Mouse (Mus musculus) ZHBTc4 (cell line): ENCODE results near the gene Osbpl3.

Experiments used
- DNase-seq: peaks from one replicate; pipeline ENCODE4 v3.0.0-alpha.2; 2011; ENCODE audit warnings: low read depth, low spot score

Gene Osbpl3

DNA sequence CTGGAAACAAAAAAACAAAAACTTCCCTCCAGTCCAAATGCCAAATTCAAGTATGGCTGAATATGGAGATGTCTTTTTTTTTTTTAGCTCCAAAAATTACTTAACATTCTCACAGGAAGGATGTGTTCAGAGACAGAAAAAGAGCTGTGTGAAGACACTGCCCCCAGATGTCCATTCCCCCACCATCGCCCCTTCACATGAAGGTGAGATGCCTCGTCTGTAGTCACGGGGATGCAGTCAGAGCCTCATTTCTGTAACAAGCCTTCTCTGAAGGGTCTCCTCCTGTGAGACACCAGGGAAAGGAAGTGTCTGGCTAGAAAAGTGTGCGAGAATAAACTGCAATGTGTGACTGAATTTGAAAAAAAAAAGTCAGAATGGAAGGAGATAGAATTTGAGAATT lies 53.1 kb downstream of the Osbpl3 start:
- DNase-seq: no peak

DNA sequence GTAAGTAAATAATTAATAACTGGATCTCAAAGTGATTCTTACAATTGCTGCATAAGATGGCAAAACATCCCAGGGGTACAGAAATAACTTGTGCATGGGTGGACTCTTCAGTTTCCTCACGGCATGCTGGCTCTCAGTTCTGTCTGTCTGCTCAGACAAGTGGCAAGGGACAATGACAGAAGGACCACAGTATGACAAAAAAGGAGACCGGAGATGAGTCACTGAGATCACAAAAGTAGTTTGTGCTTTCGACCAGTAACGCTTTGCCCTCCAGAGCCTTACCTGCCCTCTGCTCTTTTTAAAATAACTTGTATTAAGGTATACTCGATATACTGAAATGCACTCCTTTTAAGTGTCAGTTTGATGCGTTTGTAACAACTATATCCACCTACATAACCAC lies 55.8 kb downstream of the Osbpl3 start:
- no peak for DNase-seq

DNA sequence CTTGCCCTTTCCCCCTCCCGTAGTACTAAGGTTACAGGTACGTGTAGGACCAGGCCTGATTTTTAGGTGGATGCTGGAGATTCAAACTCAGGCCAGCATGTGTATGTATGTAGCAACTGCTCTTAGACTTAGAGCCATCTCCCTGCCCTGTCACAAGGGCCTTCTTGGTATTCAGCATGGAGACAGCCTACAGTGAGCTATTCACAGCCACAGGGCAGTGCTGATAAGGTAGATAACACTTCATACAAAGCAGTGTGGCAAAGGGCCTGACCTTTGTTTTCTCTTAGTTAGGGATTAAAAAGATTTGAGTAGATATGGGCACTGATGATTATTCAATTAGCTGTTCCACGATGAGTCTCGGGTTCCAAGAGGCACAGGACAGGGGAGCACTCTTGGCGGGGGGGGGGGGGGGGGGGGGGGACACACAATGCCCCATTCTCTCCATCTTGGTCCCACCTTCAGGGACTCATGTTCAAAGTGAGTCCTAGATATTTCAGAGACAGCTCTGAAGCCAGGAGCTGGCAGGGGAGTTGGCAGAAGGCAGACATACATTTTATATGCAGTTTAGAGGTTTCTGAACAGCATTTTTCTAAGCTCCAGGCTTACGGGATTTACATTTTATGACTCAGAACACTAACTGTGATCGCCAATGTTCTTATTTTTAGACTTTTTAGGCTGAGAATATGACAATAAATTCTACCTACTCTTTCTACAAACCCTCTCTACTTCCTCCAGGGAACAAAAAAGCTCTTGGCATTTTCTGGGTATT lies 56.4 kb downstream of the Osbpl3 start:
- DNase-seq: no peak

DNA sequence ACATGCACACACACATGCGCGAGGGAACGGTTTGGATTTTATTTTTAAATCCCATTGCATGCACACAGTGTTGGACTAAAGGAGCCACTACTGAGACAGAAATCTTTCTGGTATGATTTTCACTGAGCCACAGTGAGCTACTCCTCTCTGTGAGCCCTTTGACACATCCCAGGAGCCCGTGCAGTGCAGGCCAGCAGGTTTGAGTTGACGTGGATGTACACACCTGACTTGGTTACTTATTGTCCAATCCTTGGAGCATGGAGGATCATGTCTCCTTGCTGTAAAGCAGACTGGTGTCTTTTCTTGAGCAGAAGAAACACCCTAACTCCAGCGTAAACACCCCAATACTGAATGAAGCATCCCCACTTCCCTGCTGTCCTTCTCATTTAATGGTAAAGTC lies 57.7 kb downstream of the Osbpl3 start:
- DNase-seq: no peak

DNA sequence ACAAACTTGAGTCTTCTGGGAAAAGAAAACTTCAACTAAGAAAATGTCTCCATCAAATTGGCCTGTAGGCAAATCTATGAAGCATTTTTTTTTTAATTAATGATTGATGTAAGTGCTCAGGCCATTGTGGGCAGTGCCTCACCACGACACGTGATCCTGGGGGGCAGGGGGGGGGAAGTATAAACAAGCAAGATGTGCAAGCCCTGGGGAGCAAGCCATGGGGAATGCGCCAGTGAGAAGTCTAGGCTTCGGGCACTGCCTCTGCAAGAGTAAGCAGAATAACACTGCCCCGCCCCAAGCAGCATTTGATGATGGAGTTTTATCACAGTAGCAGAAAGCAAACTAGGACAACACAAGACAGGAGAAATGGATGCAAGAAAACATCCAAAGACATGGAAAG lies 58.9 kb downstream of the Osbpl3 start:
- no peak for DNase-seq

DNA sequence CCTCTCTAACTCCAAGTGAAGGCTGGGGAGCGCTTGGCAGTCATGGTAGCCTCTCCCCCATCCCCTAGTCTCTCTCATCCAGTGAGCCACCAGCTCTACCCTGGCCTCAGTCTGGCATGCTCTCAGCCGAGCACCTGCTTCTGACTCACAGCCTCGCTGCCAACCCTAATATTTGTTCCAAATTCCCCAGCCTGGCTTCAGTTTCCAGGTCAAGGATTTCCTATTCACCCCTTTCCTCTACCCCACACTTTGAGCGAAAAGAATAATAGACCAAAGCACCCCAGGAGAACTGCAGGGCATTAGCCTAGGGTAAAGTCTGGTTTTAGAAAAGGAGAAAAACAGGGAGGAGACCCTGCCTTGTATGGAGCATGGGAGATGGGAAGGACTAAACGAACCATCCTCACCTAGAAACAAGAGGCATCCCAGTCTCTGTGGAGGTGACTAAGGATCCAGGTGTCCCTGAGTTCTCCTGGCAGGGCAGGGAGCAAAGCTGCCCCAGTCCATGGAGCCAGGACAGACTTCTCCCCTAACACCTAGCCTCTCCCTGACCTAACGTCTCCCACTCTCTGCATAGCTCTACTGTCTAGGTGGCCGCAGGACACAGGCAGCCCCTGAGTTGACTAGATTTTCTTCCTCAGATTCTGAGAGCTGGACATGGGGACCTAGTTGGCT lies 60.2 kb downstream of the Osbpl3 start:
- no peak for DNase-seq

DNA sequence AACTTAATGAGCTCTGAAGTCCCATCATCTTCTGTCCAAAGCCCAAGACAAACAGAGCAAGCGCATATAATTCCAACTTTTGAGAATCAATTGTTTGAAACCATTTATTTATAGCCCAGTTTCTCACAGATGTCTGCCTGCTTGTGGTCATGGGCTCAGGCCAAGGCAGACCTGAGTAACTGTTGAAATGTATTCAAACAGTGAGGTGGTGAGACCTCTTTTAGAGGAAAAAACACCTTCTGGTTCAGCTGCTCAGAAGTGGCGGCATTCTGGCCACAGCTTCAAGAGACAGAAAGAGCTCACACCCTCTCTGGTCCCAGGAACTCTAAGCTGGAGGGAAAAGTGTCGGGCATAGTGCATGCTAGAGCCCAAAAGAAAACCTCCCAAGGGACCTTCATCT lies 61.6 kb downstream of the Osbpl3 start:
- no peak for DNase-seq

DNA sequence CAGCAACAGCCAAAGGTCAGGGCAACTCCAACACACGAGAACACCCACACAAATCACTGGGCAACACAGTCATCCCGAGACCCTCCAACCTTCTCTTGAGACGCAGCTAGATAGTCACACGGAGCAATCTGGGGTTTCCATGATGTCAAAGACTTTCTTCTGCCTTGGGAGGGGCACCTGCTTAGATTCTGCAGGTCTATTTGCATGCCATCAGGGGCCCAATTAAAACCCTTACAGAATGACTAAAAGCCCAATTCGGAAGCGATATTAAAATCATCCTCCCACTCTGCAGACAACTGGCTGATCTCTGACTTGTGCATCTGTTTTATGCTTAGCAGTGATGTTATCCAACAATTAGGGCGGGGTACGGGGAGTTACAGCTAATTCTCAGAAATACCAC lies 62.0 kb downstream of the Osbpl3 start:
- no peak for DNase-seq

DNA sequence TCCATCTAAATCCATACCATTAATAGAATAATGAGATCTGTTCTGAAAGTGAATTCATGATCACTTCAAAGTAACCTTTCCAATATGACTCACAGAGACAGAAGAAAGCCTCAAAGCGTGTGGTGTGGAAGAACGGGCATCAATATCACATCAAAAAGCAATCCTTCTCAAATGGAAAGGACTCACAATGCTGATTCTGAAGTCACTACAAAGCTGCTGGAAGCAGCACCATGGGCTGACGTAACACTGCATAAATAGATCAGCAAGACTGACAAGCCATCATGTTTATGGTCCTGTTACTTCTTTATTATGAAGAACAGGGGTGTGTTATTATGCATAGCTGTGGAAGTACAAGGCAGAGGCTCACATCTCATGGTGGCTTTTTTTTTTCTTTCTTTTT lies 64.0 kb downstream of the Osbpl3 start:
- DNase-seq: no peak

DNA sequence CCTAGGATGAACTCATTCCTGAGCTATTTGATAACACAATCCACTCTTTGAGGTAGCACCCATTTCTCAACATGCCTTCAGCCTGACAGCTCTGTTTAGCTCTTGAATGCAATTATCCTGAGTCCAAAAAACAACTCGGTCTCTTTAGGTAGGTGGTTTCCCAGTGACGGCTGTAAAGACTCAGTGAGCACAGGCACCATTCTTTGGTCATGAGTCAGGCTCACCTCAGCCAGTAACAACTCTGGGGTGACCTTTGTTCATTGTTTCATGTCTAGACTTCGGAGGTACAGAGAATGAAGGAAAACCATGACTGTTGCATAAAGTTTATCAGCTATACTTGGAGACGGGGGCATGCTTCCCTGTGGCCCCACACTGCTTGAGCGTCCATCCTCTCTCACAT lies 65.7 kb downstream of the Osbpl3 start:
- no peak for DNase-seq

DNA sequence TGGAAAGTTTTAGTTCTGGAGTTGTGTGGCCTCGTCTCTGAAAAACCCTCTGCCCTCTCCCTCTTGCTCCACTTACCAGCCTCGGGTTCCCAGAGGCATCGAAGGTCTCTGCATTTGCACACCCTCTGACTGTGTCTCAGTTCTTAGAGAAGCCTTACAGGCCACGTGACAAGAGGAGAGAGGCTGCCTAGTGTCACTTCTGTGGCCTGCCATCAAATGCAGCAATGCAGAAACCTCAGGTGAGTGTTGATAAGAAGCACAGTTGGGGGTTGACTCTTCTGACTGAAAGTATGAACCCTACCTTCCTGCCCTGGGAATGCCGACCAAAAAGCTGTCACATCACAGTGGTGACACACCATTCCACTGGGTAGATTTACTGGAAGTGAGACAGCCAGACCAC lies 68.4 kb downstream of the Osbpl3 start:
- DNase-seq: no peak

DNA sequence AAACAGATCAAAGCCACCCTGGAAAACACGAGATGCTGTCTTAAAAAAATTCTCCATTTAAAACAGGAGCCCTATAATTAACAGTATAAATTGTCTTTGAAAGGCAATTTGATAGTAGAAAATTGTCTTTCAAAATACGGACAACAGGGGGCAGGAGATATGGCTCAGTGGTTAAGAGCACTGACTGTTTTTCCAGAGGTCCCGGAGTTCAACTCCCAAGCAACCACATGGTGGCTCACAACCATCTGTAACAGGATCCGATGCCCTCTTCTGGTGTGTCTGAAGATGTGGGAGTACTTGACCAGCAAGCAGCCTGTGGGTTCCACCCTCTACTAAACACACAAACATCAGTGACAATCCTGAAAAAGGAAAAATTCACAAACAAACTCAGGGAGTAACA lies 69.5 kb downstream of the Osbpl3 start:
- peak; percentile 36 for DNase-seq

DNA sequence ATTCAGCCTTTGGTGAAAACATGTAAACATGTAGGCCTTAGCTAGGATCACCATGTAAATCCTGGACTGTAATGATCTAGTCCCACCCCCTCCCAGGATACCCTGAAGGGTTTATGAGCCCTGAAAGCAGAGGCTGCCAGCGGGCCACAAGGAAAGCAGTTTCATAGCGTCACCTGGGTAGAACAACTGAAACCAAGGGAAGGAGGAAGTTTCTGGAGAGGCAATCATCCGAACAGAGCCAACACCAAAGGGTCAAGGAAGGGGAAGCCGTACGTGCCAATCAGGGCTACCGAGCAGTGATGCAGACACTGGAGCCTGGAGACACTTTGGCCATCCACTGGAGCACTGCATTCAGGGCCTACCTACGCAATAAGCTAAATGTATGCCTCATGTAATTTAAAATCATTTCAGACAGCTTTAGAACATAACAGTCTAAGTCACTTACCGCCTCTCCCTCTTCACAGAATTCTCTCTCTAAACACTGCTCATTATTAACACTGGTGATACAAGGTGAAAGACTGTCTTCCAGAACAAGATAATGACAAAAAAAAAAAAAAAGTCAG lies 70.5 kb downstream of the Osbpl3 start:
- DNase-seq: no peak

DNA sequence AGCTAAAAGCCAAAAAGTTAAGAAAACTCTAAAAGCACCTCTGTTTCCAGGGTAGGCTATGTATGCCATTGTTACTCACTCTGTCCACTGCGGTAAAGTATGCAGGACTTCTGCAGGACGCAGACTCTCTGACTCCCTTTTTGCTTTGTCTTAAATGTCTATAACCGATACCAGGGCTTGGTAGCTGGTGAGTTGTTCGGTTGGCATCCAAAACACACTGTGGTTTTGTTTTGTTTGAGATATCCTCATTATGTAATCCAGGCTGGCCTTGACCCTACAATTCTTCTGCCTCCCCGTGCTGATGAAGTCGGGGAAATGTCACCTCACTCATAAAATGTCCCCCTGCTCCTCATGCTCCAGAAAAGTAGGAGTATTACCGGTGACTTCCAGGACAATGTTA lies 73.3 kb downstream of the Osbpl3 start:
- no peak for DNase-seq

DNA sequence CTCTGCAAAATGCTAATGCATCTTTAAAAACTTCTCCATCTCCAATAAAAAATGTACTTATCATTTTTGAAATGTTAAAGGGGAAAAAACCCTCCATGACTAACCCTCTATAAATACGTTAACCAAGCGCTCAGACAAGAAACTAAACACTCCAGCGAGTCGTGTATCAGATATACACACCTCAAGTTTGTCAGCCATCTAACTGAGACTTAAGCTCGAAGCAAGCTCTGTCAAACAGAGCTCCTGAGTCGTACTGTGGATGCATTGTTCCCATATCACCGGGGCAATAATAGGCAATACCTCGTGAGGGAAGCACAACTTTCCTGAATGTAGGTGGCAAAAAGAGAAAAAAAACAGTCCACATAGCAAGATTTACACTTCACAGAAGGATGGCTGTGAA lies 73.8 kb downstream of the Osbpl3 start:
- DNase-seq: no peak

DNA sequence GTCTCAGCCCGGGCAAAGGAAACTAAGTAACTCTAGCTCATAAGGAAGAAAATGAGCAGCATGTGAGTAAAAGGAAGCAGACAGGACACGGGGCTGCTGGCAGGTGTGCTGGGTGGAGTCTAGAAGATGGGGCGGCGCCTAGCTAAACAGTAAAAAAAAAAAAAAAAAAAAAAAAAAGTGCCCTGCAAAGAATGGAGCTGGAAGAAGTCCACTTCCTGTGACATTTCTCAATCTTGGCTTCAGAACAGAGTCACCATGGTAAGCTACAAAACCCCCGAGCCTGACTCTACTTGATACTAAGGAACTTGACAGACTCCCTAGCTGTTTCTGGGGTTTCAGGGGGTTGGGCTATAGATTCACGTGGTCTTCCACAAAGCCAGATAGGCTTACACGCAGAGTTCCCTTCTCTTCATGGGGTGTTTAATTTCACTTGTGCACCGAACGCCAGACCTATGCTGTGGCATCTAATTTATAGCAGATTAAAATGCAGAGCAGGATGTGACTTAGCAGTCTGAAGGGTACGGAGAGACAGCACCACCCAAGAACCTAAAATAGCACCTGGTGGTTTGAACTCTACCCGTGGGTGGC lies 74.4 kb downstream of the Osbpl3 start:
- DNase-seq: peak; percentile 28

DNA sequence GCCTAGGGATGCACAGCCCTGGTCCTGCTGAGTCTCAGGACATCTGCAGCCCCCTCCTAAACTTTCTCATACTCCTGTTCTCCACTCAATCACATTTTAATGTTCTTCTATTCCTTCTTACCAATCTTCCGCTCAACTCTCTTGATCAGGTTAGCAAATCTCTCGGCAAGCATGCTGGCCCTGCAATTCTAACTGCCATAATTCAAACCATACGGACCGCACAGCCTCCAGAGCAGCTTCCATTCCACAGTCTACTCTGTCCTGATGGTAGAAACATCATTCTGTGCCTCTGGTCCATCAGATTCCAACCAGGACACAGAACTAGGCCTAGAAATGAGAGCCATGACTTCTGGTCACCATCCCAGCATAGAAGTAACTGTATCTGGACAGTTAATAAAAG lies 76.3 kb downstream of the Osbpl3 start:
- DNase-seq: no peak

DNA sequence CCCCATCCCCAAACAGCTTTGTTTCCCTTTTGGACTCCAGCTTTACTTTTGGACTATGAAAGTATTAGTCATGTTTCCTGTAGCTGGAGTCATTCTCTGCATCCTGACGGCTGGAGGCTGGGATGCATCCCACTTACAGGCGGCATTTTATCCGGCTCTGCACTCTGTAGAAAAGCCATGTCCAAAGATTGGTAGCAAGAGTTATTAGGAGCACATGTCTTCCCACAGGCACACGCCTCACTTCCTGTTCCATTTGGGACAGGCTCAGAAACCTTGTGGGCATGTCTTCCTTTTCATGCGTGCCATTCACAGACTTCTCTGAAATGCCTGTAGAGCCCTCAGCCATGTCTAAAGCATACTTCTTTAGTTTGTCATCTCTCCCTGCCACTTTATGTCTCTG lies 76.9 kb downstream of the Osbpl3 start:
- no peak for DNase-seq

DNA sequence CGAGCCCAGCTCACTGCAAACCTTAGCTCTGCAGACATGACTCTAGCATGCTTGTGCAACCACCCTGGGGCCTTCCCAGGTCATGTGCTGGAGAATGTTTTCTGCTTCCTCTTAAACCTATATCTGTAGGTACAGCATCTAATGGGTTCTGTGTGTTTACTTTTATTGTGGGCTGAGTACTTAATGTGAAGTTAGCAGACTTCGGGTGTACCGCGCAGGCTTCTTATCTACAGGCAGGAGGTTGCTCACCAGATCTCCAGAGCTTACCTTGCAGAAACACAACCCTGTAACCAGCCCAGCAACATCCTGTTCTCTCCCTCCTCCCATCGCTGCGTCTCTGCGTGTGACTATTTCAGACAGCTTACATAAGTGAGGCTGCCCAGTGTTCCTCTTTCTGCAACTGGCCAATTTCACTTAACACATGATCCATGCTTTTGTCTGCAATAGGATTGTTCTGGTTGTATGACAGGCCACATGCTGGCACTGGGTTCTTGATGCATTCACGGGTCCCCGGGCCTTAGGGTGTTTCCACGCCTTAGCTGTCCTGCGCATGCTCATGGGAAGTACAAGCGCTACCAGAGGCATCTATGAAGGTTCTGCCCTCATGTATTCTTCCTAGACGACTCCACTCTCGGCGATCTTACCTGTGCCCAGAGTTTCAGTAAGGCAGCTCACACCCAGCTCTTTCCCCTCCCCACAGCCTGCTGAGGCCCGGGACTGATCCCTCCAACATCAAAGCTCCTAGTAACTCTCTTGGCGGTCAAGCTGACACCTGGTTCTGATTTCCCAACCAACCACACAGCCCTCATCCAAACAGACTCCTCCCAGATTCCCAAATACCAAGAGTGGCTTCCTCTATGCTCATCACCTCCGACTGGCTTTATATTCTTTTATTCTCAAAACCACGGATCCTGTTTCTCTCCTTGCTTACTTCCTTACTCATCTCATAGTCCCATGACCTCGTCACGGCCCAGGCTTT lies 78.0 kb downstream of the Osbpl3 start:
- no peak for DNase-seq

DNA sequence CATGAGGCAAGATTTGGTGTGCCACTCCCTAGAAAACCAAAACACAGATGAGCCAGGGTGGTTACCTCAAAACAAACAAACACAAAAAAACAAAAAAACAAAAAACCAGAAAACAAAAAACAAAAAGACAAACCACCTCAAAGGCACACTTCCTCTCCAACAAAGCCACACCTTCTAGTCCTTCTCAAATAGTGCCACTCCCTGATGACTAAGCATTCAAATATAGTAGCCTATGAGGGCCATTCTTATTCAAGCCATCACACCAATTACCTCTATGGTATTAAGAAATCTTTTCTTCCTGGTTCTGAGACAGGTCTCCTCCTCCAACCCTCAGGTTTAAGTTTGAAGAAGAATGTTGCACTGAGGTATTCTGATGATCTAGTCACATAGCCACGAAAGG lies 79.3 kb downstream of the Osbpl3 start:
- DNase-seq: peak; percentile 28

DNA sequence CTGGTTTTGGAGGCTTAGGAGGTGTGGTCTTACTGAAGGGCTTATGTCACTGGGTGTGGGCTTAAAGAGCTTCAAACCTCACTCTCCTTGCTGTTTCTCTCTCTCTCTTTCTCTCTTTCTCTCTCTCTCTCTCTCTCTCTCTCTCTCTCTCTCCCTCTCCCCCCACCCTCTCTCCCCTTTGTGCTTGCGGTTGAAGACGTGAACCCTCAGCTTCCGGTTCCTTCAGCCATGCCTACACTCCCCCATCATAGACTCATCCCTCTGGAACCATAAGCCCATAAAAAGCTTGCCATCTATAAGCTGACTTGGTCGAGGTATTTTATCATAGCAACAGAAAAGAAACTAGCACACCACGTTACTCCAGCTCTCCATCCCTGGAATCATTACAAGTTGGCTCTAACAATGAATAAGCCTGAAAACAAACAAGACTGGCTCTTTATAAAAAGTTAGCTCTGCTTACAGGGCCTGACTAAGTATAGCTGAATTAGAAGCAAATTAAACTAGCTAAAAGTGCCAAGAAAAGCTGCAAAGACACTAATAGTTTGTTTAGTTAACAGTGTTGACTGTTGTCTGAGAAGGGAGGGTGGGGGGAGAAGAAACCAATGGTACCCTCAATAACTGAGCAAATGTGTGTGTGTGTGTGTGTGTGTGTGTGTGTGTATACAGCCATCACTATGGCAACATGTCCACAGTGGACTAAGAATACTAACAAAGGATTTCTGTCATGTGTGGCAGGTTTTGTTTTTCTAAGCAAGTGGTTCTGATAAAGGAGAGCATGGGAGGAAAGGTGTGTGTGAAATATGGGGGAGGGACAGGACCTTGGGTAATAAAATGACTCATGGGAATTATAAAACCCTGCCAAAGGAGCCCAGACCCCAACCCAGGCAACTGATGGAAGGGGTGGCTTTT lies 83.2 kb downstream of the Osbpl3 start:
- DNase-seq: no peak
